Mouse (Mus musculus) lung, adult 18-20 months (tissue): Measurements from ENCODE around the gene Keg1.

Source experiments
- DNase-seq, 2 experiments: peaks; one replicate each; pipeline ENCODE4 v3.0.0; 2022; ENCODE audit warnings: mixed read lengths in 2 of 2

Gene Keg1

GRCm38 (mm10) chr19:12765308-12765707, 69.7 kb downstream of the Keg1 start, which contains the start of gene Cntf:
Cntf (minus strand) TSS chr19:12765632.
- DNase-seq = no peak
